Mouse (Mus musculus): ENCODE results near the gene Ifitm3.

DNA sequence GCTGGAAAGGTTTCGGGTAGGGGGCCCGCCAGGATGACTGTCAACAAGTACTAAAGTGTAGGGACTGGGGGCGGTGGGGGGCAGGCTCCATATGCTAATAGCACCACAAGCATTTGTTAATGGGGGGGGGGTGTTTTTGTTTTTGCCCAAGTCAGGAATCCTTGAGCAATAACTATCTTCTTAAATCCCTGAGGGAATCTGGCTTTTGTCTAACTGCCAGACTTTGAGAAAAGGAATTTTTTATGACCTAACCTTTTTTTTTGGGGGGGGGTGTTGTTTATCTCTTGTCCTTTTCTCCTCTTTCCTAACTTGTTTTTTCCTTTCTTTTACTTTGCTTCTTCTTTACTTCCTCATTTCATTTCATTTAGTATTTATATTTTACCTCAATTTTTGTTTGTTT is 35.1 kb downstream of the Ifitm3 start:
- TF ChIP-seq CTCF (IDR thresholded peaks at IDR 0.05; ENCODE audit: low read depth) (no peak), EP300 (IDR thresholded peaks at IDR 0.05; ENCODE audit: low read depth) (no peak)

Measured in liver, embryonic 14.5 days (tissue).